Mouse (Mus musculus) midbrain, embryonic 11.5 days (tissue): ENCODE results near the gene Nlrp10. TPM values are rescaled to one million over a fixed set of nuclear protein-coding genes. Genes with fewer than 3 reads are reported as not detected.
A peak's percentile ranks its signal among the peaks of the same experiment; 100 is the strongest.

Experiments
- ATAC-seq: fragments of 200-750 bp; cut with Nextera tagmentation; 2 replicates; pipeline ENCODE4 v1.8.0; 2017; ENCODE audit warnings: moderate TSS enrichment, moderate library complexity; ENCODE audit not compliant: low FRiP score
- DNase-seq: peaks from one replicate; pipeline ENCODE4 v3.0.0; 2015; ENCODE audit warnings: low spot score; ENCODE audit errors: missing footprints
- H3K27ac ChIP-seq: fragments of 300-500 bp; sonication (generic); 2 replicates; pipeline ENCODE4 v1.5.1; 2014; ENCODE audit warnings: low read depth, low read length
- H3K27me3 ChIP-seq: fragments of 300-500 bp; sonication (generic); 2 replicates; pipeline ENCODE4 v1.6.1; 2014; ENCODE audit warnings: mild to moderate bottlenecking, low read length, moderate library complexity, mixed read lengths; ENCODE audit not compliant: control insufficient read depth, insufficient read depth
- H3K36me3 ChIP-seq: fragments of 300-500 bp; sonication (generic); 2 replicates; pipeline ENCODE4 v1.6.1; 2014; ENCODE audit warnings: mild to moderate bottlenecking, low read length, moderate library complexity, mixed read lengths; ENCODE audit not compliant: control insufficient read depth, insufficient read depth
- H3K4me1 ChIP-seq: fragments of 300-500 bp; sonication (generic); 2 replicates; pipeline ENCODE4 v1.6.1; 2014; ENCODE audit warnings: low read length; ENCODE audit not compliant: control insufficient read depth, insufficient read depth
- H3K4me2 ChIP-seq: fragments of 300-500 bp; sonication (generic); 2 replicates; pipeline ENCODE4 v1.6.1; 2014; ENCODE audit warnings: mild to moderate bottlenecking, moderate library complexity
- H3K4me3 ChIP-seq: fragments of 300-500 bp; sonication (generic); 2 replicates; pipeline ENCODE4 v1.5.1; 2014; ENCODE audit warnings: low read depth, low read length
- H3K9ac ChIP-seq: fragments of 300-500 bp; sonication (generic); 2 replicates; pipeline ENCODE4 v1.6.1; 2014; ENCODE audit warnings: low read length
- H3K9me3 ChIP-seq: fragments of 300-500 bp; sonication (generic); 2 replicates; pipeline ENCODE4 v1.6.1; 2016; ENCODE audit warnings: low read length; ENCODE audit not compliant: control insufficient read depth
- WGBS: fragments of 180-500 bp; shearing (Covaris S2); extraction: QIAGEN DNeasy Blood & Tissue Kit; methylation state at CpG from one replicate; pipeline ENCODE4 v1.1.7; 2014; 5-methylcytosine and 5-hydroxymethylcytosine counted together
- polyA plus RNA-seq: library from polyadenylated mRNA; unstranded; fragments of >200 nt; fragmentation: Nextera tagmentation; extraction: Ambion mirVana; gene quantifications from 2 replicates; pipeline ENCODE4 v1.2.1, GENCODE M21; 2014

Nlrp10 gene
- polyA plus RNA-seq, 1 experiment from 2014 or later, result not detected

DNA sequence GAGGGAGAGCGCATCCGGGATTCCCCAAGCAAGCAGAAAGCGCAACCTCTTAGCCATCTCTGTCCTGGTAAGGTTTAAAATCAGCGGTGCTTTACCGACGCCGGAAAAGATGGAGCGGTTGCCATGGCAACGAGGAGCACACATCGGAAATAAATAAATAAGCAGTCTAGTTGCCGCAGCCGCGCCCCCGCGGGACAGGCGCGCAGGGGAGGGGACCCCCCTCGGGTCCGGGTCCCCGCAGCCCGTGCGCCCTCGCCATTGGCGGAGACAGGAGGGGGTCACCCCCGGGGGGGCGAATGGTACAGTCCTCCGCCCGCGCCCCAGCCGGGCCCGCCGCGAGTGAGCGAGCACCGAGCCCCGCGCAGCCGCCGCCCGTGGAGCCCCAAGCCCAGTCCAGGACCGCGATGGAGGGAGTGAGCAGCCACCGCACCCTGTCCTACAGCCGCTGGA, 20.4 kb upstream of the Nlrp10 start, which contains the start of gene Tub:
Gene Tub, plus strand, starts transcription at position 27 of the 450 bp plus-strand sequence.
- H3K4me2 ChIP-seq, result peak within 1 kb of the TSS; percentile 99
- under 1% methylated on average over 43 of the region's 44 CpGs for WGBS
- DNase-seq (peak; percentile 96), ATAC-seq (peak; percentile 81)
- H3K27ac ChIP-seq, result no peak within 1 kb of the TSS
- H3K27me3 ChIP-seq, result peaks cover 35% of the 10 kb centered on the region
- peak within 1 kb of the TSS; percentile 51 for H3K9ac ChIP-seq
- H3K4me3 ChIP-seq, result peak within 1 kb of the TSS; percentile 52
- peaks cover 3% of the 10 kb centered on the region; the same call in 1 of the 2 replicates for H3K4me1 ChIP-seq
- no peaks in the 10 kb centered on the region for H3K9me3 ChIP-seq
- peaks cover 4% of the 10 kb centered on the region; the same call in 1 of the 2 replicates for H3K36me3 ChIP-seq

DNA sequence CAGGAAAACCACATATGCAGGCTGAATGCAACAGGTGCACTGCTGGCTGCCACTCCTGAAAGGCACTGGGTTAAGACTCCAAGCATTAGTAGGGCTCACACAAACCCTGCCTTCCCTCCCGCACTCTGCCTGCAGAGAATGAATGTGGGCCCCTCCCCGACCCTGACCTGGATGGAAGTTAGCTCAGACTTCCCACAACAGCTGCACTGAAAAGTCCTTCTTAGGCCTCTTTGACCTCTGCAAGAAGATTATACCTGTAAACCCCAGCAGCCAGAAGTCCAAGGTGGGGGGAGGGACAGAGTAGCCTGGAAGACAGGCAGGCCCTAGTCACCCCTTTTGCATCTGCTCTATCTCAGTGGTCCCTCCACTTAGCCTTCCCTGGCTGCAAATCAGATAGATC, 19.3 kb upstream of the Nlrp10 start:
- WGBS, result 22% methylated on average over 2 of the region's 2 CpGs
- H3K9ac ChIP-seq, result no peak overlapping the region
- peaks cover 4% of the 10 kb centered on the region; the same call in 1 of the 2 replicates for H3K36me3 ChIP-seq
- peaks cover 35% of the 10 kb centered on the region for H3K27me3 ChIP-seq
- no peak overlapping the region for H3K4me3 ChIP-seq
- DNase-seq, result no peak
- ATAC-seq, result no peak
- H3K4me1 ChIP-seq, result peaks cover 3% of the 10 kb centered on the region; the same call in 1 of the 2 replicates
- H3K4me2 ChIP-seq, result no peak overlapping the region
- H3K9me3 ChIP-seq, result no peaks in the 10 kb centered on the region
- no peak overlapping the region for H3K27ac ChIP-seq

DNA sequence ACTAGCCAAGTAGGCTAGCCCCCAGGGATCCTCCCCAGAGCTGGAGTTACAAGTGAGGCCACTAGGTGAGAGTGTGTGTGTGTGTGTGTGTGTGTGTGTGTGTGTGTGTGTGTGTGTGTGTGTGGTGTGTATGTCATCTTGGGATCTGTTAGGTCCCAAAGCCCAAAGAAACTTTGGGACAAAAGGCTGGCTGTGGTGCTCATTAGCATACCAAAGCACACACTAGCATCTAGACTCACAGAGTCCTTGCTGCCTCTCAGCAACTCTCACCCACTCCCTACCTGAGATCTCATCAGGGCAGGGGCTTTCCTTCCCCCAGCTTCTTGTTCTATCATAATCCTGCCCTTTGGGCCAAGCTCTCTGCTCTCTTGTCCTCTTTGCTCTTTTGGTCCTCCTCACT, 18.6 kb upstream of the Nlrp10 start:
- no peak for DNase-seq
- no peaks in the 10 kb centered on the region for H3K9me3 ChIP-seq
- no peak overlapping the region for H3K4me3 ChIP-seq
- H3K4me1 ChIP-seq, result peaks cover 3% of the 10 kb centered on the region; the same call in 1 of the 2 replicates
- H3K27ac ChIP-seq, result no peak overlapping the region
- peaks cover 35% of the 10 kb centered on the region for H3K27me3 ChIP-seq
- H3K36me3 ChIP-seq, result peaks cover 4% of the 10 kb centered on the region; the same call in 1 of the 2 replicates
- no peak for ATAC-seq
- no peak overlapping the region for H3K9ac ChIP-seq
- no peak overlapping the region for H3K4me2 ChIP-seq

DNA sequence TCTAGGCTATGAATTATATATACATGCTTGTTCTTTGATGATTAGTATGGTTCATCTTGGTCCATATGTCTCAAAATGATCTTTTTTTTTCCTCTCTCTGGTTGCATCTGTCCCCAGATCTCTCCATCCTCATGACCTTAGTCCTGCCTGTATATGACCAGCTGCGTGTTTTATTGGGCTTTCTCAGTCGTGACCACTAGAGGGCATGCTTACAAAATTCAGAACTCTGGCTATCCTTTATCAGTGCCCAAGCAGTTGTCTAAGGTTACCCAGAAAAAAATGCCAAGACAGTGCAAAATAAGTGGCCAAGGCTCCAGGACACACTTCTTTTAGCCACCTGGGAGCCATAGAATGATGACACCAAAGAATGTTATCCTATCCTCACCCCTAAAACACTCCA, 14.0 kb upstream of the Nlrp10 start:
- Histone ChIP-seq H3K4me2 (no peak overlapping the region), H3K27me3 (no peaks in the 10 kb centered on the region), H3K9ac (no peak overlapping the region), H3K4me1 (no peaks in the 10 kb centered on the region), H3K9me3 (no peaks in the 10 kb centered on the region), H3K4me3 (no peak overlapping the region), H3K27ac (no peak overlapping the region), H3K36me3 (peaks cover 18% of the 10 kb centered on the region)
- WGBS, result 2% methylated on average over 2 of the region's 2 CpGs
- ATAC-seq (peak; percentile 63), DNase-seq (peak; percentile 93)

DNA sequence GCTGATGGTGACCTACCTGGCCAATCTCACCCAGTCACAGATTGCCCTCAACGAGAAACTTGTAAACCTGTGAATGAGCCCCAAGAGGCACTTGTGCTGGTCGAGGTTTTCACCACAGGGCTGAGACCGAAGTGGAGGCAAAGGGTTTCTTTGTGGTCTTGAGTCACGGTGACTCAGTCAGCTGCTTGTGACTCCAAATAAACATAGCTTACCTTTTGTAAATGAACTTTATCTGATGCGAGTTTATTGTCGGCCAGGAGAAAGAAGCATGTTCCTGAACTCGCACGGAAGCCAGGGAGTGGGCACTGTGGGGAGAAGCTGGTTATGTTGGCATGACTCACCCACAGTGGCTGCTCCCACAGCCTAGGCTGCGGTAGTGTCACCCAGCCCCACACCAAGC, 11.5 kb upstream of the Nlrp10 start:
- H3K4me2 ChIP-seq, result no peak overlapping the region
- WGBS, result 91% methylated on average over 9 of the region's 9 CpGs
- no peaks in the 10 kb centered on the region for H3K9me3 ChIP-seq
- no peak for ATAC-seq
- no peaks in the 10 kb centered on the region for H3K4me1 ChIP-seq
- no peak overlapping the region for H3K27ac ChIP-seq
- H3K9ac ChIP-seq, result no peak overlapping the region
- H3K4me3 ChIP-seq, result no peak overlapping the region
- H3K27me3 ChIP-seq, result no peaks in the 10 kb centered on the region
- peaks cover 30% of the 10 kb centered on the region for H3K36me3 ChIP-seq
- no peak for DNase-seq

DNA sequence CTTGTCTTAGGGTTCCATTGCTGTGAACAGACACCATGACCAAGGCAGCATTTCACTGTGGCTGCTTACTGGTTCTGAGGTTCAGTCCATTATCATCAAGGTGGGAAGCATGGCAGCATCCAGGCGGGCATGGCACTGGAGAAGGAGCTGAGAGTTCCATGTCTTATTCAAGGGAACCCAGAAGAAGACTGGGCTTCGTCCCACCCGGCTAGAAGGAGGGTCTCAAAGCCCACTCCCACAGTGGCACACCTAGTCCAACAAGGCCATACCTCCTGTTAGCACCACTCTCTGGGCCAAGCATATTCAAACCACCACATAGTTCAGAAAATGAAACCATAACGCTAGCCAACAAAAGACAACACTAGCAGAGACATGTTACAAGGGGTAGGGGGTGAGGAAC, 6.6 kb upstream of the Nlrp10 start:
- no peak for ATAC-seq
- H3K4me2 ChIP-seq, result no peak overlapping the region
- H3K36me3 ChIP-seq, result peaks cover 26% of the 10 kb centered on the region
- H3K27me3 ChIP-seq, result no peaks in the 10 kb centered on the region
- no peaks in the 10 kb centered on the region for H3K9me3 ChIP-seq
- H3K4me1 ChIP-seq, result peaks cover 7% of the 10 kb centered on the region
- 96% methylated on average over 4 of the region's 4 CpGs for WGBS
- no peak overlapping the region for H3K9ac ChIP-seq
- H3K27ac ChIP-seq, result no peak overlapping the region
- DNase-seq, result no peak
- H3K4me3 ChIP-seq, result no peak overlapping the region

DNA sequence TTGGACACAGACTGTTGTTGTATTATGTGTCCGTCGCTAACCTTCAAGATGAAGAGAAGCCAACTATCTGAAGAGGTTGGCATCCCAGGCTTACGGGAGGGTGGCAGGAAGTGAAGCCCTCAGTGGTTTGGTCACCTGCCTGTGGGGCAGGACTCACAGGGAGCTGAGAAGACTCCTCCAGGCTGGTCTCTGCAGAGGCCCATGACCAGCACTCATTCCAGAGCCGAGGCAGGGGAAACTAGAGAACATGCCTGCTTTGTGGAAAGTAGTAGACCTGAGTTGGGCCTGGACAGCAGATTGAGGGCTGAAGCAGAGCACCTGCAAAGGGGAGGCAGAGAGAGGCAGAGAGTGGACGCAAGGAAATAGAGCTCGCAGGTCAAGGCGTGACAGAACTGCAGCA, 5.4 kb upstream of the Nlrp10 start:
- Histone ChIP-seq H3K4me3 (peak overlapping the region; percentile 99), H3K27me3 (no peaks in the 10 kb centered on the region), H3K36me3 (peaks cover 21% of the 10 kb centered on the region), H3K9me3 (no peaks in the 10 kb centered on the region), H3K4me2 (peak overlapping the region; percentile 84), H3K4me1 (peaks cover 7% of the 10 kb centered on the region), H3K9ac (peak overlapping the region; percentile 97), H3K27ac (no peak overlapping the region)
- 88% methylated on average over 7 of the region's 7 CpGs for WGBS
- no peak for DNase-seq
- ATAC-seq, result no peak

DNA sequence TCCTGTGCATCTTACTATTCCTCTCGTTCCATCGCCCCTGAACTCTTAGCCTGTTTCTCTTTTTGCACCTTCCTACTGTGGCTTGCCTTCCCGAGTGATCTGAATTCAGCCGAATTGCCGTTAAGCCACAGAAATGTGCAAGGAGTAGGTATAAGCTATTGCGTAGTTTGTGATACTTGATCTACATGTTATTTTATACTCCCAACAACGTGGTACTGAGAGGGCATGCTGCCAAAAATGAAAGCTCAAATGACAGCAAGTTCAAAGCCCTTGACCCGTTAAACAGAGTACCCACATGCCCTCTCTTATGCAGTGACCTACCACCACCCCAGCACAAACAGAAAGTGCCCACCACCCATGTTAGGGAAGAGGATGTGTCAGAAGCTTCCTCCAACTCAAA, 4.9 kb upstream of the Nlrp10 start:
- H3K4me1 ChIP-seq, result peaks cover 7% of the 10 kb centered on the region
- H3K4me2 ChIP-seq, result peak overlapping the region; percentile 84
- 0 out of 2 replicates have a peak, but pooled peaks have one; percentile 2 for ATAC-seq
- H3K9me3 ChIP-seq, result no peaks in the 10 kb centered on the region
- no peak for DNase-seq
- H3K9ac ChIP-seq, result peak overlapping the region; percentile 97
- H3K36me3 ChIP-seq, result peaks cover 17% of the 10 kb centered on the region
- 12% methylated on average over 8 of the region's 8 CpGs for WGBS
- H3K4me3 ChIP-seq, result peak overlapping the region; percentile 99
- H3K27ac ChIP-seq, result no peak overlapping the region
- H3K27me3 ChIP-seq, result no peaks in the 10 kb centered on the region

DNA sequence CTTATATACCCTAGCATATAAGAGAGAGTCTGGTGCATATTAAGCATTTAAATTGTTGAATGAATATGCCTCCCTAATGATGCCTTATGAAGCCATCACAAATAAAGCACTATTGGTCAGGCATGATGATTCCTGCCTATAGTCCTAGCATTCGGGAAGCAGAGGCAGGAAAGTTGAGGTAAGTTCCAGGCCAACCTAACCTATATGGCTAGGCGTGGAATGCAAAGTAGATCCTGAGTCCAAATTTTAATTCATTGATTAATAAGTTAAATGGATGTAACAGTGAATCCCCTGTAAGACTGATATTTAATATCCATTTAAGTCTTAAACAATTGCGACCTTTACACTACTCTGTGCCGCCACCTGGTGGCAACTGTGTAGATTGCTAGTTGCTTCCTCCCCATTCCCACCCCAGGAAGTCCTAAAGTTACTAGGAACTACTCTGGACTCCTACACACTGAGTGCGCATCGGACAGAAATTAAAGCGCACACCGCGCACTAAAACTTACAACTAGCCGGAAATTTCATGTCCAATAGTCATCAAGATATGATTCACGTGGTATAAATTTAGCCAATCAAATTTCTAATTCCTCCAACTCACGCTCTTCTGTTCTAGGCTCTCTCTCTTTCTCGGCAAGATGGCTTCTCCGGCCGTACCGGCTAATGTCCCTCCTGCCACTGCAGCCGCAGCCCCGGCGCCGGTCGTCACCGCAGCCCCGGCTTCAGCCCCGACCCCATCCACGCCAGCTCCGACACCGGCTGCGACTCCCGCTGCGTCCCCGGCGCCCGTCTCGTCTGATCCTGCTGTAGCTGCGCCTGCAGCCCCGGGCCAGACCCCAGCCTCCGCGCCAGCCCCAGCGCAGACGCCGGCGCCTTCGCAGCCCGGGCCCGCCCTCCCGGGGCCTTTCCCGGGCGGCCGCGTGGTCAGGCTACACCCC, 4.1 kb upstream of the Nlrp10 start, which contains the start of gene Eif3f:
Gene Eif3f, plus strand, starts transcription at position 624 of the 938 bp plus-strand sequence.
- Histone ChIP-seq H3K4me1 (peaks cover 7% of the 10 kb centered on the region), H3K9me3 (no peaks in the 10 kb centered on the region), H3K36me3 (peaks cover 12% of the 10 kb centered on the region), H3K27me3 (no peaks in the 10 kb centered on the region), H3K9ac (peak within 1 kb of the TSS; percentile 97), H3K27ac (0 out of 2 replicates have a peak within 1 kb of the TSS, but pooled peaks have one; percentile 44), H3K4me3 (peak within 1 kb of the TSS; percentile 99), H3K4me2 (peak within 1 kb of the TSS; percentile 84)
- DNase-seq (peak; percentile 99), ATAC-seq (peak; percentile 97)
- WGBS, result 2% methylated on average over 50 of the region's 50 CpGs
